Mouse (Mus musculus) ES-E14 (cell line): ENCODE results near the gene Myo3b.

Source experiments
- CHD2 ChIP-seq: IDR thresholded peaks from 2 replicates; pipeline ENCODE4 v1.6.1; 2014; ENCODE audit warnings: mild to moderate bottlenecking, low read depth, low read length, inconsistent platforms
- HCFC1 ChIP-seq: IDR thresholded peaks from 2 replicates; pipeline ENCODE4 v1.6.1; 2012; ENCODE audit warnings: low read length, inconsistent platforms, borderline replicate concordance; ENCODE audit not compliant: insufficient read depth
- MAFK ChIP-seq: IDR thresholded peaks from 2 replicates; pipeline ENCODE4 v1.6.1; 2014; ENCODE audit warnings: mild to moderate bottlenecking, low read depth, low read length, inconsistent platforms; ENCODE audit not compliant: insufficient read depth
- ZNF384 ChIP-seq: IDR thresholded peaks from 2 replicates; pipeline ENCODE4 v1.6.1; 2012; ENCODE audit warnings: low read depth, low read length, inconsistent platforms

- TF ChIP-seq HCFC1: no peak
- TF ChIP-seq MAFK: no peak
- no peak for TF ChIP-seq ZNF384
- TF ChIP-seq CHD2: no peak
These were observed 14.5 kb upstream of the Myo3b start for GRCm38 (mm10) chr2:70024454-70024853.
